Mouse (Mus musculus): ENCODE results near the gene Ppfia3.
"Not testable (repeated sequence)": the region's sequence is repeated elsewhere in the genome, so short reads cannot be mapped to it uniquely, and the experiment has no call there.

The Ppfia3 gene

GRCm38 (mm10) chr7:45395129-45395541, 28.3 kb upstream of the Ppfia3 start:
- no peak for DNase-seq (ENCODE audit: extremely low read depth, insufficient read length, low spot score)

- DNase-seq (ENCODE audit: extremely low read depth, insufficient read length, low spot score): no peak
Measured at GRCm38 (mm10) chr7:45386077-45386476, 19.3 kb upstream of the Ppfia3 start.

DNA sequence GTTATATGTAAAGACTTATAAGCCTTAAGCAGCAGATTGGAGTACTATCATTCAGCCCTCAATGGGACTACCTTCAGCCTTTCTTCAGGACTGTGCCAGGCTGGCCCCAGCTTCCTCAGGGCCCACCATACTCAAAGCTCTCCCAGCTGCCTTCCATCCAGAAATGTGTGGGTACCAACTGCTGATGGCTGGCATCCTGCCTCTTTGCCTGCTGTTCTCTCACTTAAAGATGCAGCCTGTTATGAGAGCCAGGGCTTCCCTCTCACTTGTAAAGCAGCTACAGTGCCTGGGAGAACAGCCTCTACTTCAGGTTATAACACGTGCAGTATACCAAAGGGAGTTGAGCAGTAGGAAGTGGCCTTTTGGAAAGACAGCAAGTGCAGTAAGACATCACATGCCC, 9.2 kb upstream of the Ppfia3 start:
- DNase-seq (ENCODE audit: extremely low read depth, insufficient read length, low spot score): no peak

DNA sequence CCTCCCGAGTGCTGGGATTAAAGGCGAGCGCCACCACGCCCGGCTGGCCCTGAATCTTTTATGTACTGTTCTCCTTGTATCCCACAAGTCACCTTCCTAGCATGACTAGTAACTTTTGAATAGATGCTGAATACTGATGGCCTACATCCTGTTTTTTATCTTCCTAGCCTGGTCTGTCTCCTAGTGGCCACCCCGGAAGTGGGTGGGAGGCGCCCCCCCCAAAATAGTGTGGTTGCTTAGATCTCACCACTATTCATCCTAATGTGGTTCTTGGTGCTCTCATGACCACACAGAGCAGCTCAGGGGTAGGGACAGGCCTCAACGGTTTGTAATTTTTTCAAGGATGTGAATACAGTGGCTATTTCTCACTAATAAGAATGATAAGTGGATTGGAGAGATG, 7.8 kb upstream of the Ppfia3 start:
- DNase-seq (ENCODE audit: extremely low read depth, insufficient read length, low spot score): no peak

GRCm38 (mm10) chr7:45372371-45372770, 5.6 kb upstream of the Ppfia3 start:
- DNase-seq (ENCODE audit: extremely low read depth, insufficient read length, low spot score): no peak

GRCm38 (mm10) chr7:45370475-45371311, 3.9 kb upstream of the Ppfia3 start, which contains the start of gene Lin7b:
TSS of gene Lin7b (minus strand) at chr7:45370583.
- peak; percentile 37 for DNase-seq (ENCODE audit: extremely low read depth, insufficient read length, low spot score)

DNA sequence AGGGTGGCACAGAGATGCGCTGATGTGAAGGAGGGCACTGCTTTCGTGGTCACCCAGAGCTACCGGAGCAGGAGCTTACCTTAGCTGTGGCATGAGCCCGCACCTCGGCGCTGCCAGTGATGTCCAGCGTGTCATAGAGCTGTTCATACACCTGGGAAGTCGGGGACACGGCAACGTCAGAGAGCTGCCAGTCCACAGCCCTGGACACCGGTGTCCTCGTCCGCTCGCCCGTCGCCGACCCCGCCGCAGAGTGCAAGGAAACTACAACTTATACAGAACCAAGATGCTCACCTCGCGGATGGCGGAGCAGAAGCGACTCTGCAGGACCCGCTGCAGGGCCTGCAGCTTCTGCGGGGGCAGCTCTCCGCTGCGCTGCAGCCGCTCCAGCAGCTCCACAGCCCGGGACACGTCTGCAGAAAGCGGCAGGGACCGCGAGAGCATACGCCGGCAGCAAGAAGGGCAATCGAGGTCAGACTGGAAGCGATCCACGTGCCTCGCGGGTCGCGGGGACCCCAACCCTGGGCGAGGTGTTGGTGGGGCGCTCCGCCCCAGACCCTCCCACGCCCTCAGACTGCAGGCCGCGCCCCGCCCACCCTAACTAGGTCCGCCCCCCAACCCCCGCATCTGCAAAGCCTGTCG, 3.1 kb upstream of the Ppfia3 start:
- DNase-seq (ENCODE audit: extremely low read depth, insufficient read length, low spot score): peak; percentile 28

DNA sequence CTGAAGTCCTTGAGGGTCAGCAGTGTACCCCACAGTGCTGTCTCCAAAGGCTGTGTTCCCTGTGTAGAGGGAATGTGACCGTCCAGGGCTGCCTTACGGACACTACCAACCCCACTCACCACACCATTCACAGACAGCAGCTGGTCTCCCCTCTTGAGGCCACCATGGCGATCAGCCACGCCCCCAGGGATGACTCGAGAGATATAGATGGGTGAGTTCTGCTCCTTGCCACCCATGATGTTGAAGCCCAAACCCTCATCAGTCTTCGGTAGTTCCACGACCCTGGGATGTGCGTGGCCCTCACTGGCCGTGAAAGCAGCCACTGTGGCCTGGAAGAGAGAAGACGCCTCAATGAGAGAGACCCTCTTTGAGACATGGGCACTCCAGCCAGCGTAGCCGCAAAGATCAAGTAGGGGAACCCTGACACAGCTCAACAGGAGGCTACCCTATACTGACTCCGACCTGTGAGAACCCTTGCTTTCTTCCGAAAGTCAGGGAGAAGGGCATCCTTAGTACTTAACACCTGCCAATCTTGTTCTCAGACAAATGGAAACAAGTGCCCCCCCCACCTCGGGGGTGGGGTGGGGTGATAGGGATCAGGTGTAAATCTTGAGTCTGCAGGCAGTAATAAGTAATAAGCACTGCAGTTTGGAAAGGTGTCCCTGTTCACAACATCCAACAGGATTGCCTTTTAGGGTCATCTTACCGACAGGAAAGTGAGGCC, 2.4 kb upstream of the Ppfia3 start:
- no peak for DNase-seq (ENCODE audit: extremely low read depth, insufficient read length, low spot score)

DNA sequence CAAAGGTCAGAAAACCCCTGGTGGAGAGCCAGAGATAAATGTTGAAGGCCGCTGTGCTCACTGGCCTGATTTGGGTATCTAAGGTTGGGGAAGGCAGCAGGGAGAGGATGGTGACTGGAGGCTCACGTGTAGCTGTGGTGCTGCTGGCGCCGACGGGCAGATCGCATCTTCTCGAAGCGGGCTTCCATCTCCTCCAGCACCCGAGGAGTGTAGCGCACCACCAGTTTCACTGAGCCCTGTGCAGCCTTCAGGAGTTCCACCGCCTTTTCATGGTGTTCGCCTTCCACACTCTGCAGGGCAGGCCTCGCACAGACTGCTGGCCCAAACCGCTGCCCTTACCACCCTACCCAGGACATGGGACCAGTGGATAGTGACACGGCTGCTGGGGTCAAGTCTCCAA, 1.4 kb upstream of the Ppfia3 start:
- DNase-seq (ENCODE audit: extremely low read depth, insufficient read length, low spot score): peak; percentile 34

DNA sequence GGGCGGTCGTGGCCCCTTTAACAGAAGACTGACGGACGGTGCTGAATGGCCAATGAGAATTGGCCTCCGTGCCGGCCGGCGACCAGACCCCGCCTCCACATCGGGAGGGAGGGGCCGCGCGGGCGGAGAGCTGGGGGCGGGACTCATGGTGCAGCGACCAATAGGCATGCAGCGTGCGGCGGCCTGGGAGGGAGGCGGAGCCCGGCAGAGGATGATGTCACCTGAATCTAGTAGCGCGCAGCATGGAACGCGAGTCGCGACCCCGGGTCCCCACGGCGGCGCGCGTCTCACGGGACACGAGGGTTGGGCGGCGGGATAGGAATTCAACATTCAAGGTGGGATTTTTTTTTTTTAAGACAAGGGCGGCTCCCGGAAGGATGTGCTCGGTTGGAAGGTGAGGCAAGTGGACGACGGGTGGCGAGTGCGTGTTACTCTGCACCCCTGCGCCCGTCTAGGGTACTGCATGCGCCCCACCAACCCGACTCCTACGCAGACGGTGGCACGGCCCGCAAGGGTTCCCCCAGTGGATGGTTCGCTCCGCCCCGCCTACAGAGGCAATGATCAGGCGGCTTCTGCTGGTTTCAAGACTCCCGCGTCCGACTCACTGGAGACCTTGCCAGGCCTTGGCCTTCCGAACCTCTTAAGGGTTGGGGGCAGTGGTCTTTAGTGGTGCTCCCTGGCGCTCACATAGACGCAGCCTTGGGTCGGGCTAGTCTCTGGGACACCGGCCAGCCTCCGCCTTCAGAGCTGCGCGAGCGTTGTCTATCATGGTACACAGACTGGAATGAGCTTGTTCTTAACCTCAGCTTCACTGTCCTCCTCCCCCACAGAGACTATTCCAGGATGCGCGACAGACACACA, 431 bp upstream of the Ppfia3 start:
- peak; percentile 98 for DNase-seq (ENCODE audit: extremely low read depth, insufficient read length, low spot score)

DNA sequence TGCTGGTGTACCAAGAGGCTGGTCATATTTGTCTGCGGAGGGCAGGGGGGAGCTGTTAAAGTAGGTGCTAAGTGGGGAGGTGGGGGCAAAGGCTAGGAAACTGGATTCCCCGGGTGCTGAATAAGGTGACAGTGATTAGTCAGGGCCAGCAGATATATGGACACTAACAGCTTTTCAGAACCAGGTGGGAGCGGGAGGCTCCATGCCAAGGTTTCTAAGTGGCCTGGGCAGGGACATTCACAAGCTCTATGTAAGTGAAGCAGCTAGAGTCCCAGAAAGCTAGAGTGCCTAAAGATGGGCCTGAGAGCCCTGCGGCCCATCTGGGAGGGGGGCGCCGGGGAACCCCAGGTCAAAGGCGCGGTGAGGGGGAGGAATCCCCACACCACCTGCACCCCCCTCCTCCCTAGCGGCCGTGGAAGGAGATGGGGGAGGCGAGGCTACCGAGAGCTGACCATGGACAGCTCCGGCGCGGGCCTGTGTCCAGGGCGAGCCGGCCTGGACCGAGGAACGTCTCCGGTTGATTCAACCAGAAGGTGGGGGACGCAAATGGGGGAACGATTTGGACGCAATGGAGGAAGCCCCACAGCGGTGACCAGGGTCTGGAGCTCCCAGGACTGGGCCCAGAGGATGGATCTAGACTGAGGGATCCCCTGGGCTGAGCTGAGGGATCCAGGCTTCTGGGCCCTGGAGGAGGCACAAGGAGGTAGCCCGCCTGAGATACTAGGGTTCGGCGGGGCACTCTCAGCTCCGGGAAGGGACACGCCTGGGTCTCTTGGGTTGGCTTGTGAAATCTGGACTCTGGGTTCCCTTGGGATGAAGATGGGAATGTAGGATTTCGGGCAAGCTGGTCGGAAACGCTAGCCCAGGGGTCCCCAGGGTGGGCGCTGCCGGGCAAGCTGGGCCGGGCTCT, 822 bp downstream of the Ppfia3 start:
- DNase-seq (ENCODE audit: extremely low read depth, insufficient read length, low spot score): peak; percentile 65

DNA sequence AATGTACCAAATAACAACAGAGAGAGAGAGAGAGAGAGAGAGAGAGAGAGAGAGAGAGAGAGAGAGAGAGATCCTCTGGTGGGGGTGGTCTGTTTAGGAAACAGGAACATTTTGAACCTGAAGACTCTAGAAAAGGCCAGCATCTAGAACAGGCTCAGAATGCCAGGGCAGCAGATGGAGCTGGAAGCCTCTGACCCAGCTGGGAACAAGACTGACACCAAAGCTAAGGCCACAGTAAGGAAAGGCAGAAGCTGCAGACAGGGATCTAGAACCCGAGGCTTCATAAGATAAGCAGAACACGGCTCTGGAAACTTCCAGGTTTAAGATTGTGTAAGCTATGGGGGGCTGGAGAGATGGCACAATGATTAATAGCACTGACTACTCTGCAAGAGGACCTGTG, 2.8 kb downstream of the Ppfia3 start:
- DNase-seq (ENCODE audit: extremely low read depth, insufficient read length, low spot score): no peak

- no peak for DNase-seq (ENCODE audit: extremely low read depth, insufficient read length, low spot score)
Measured at GRCm38 (mm10) chr7:45362801-45363200, 4.0 kb downstream of the Ppfia3 start.

GRCm38 (mm10) chr7:45361243-45361804, 5.5 kb downstream of the Ppfia3 start:
- DNase-seq (ENCODE audit: extremely low read depth, insufficient read length, low spot score): no peak

DNA sequence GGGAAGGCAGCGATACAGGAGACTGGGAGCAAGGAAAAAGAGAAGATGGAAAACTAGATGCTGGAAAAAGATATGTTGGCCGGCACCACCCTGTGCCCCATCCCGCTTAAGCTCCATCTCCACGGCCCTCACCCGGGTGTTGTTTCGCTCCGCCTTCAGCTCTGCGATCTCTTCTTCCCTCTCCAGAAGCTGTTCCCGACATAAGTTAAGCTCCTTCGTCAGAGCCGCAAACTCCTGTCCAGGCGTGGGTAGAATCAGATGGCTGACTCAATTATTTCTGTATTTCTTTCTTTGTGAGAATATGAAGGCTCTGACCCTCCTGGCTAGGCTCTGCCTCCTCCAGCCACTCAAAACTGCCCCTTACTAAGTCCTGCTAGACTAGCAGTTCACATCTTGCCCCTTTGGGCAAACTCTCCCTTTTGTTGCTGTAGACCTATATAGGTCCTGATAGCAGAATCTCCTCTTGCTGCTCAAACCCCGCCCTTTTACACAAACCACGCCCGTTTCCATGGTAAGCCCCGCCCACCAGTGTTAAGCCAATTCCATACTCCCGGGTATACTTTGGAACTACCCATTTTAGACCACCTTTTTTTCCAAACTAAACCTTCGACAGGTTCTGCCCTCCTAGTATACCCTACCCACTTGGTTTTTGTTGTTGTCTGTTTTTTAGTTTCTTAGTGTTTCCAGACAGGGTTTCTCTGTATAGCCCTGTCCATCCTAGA, 6.3 kb downstream of the Ppfia3 start:
- no peak for DNase-seq (ENCODE audit: extremely low read depth, insufficient read length, low spot score)

GRCm38 (mm10) chr7:45359081-45359480, 7.7 kb downstream of the Ppfia3 start:
- not testable (repeated sequence) for DNase-seq (ENCODE audit: extremely low read depth, insufficient read length, low spot score)

GRCm38 (mm10) chr7:45356087-45356486, 10.7 kb downstream of the Ppfia3 start:
- no peak for DNase-seq (ENCODE audit: extremely low read depth, insufficient read length, low spot score)

- DNase-seq (ENCODE audit: extremely low read depth, insufficient read length, low spot score): no peak
Measured at GRCm38 (mm10) chr7:45355318-45356020, 11.3 kb downstream of the Ppfia3 start.

Data from 3134 (cell line).